Mouse (Mus musculus): ENCODE data around the gene Uba52. TPM values are rescaled to one million over a fixed set of nuclear protein-coding genes. Genes with fewer than 3 reads are reported as not detected.
A peak's percentile ranks its signal among the peaks of the same experiment; 100 is the strongest.

Uba52 gene
- polyA plus RNA-seq, 1 experiment from 2014 or later: 891 TPM

GRCm38 (mm10) chr8:70490880-70491495 lies 19.6 kb downstream of the Uba52 start:
- Histone ChIP-seq H3K4me2 (peak overlapping the region; percentile 93), H3K9ac (replicated peaks) (0 out of 2 replicates have a peak overlapping the region, but pooled peaks have one; percentile 6), H3K27me3 (peaks cover 98% of the 10 kb centered on the region), H3K4me3 (replicated peaks) (peak overlapping the region; percentile 65), H3K9me3 (no peaks in the 10 kb centered on the region), H3K36me3 (no peaks in the 10 kb centered on the region), H3K4me1 (replicated peaks) (peaks cover 98% of the 10 kb centered on the region), H3K27ac (peak overlapping the region; percentile 70)
- no peak for ATAC-seq (ENCODE audit: insufficient number of reproducible peaks, insufficient read depth, low FRiP score, low TSS enrichment, low read depth)
- 5% methylated on average over 20 of the region's 20 CpGs for WGBS

DNA sequence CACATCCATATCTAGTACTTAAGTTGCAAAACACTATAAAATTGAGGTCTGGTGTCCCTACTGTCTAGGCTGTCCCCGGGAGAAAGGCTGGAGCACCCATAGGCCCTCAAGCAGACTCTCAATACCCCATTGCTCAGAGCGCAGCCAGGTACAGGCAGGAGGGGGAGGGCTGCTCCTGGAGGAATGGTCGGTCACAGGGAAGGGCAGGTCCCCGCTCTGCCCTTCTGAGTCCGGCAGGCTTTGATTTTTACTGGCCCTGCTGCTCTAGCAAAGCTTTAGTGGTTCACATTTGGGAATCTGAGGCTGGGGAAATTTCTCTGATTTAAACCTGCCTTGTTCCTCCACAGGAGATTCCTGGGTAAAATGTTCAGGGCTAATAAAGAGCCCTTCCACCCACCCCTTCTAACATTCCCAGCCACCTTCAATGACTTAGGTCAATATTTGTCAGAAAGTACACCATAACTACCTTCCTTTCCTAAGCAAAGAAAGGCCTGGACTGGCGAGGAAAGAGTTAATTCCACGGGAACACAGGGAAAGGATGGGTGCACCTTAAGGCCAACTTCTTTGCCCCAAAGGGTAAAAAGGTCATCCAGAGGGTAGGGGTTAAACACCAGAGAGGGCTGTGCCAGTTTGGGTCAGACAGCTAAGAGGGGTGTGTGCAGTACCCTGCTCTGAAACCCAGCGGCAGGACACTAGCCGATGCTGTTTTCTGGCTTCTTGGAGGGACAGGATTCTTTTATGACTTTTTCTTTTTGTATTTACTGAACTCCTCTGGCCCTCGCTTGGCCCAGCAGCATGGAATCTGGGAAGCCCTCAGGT lies 20.3 kb downstream of the Uba52 start:
- no peak overlapping the region for H3K9ac ChIP-seq (replicated peaks)
- H3K27ac ChIP-seq: peak overlapping the region; percentile 70
- 0 out of 2 replicates have a peak overlapping the region, but pooled peaks have one; percentile 65 for H3K4me3 ChIP-seq (replicated peaks)
- WGBS: 14% methylated on average over 10 of the region's 10 CpGs
- no peak for ATAC-seq (ENCODE audit: insufficient number of reproducible peaks, insufficient read depth, low FRiP score, low TSS enrichment, low read depth)
- peak overlapping the region; percentile 93 for H3K4me2 ChIP-seq
- peaks cover 94% of the 10 kb centered on the region for H3K4me1 ChIP-seq (replicated peaks)
- H3K9me3 ChIP-seq: no peaks in the 10 kb centered on the region
- H3K36me3 ChIP-seq: no peaks in the 10 kb centered on the region
- peaks cover 98% of the 10 kb centered on the region for H3K27me3 ChIP-seq

DNA sequence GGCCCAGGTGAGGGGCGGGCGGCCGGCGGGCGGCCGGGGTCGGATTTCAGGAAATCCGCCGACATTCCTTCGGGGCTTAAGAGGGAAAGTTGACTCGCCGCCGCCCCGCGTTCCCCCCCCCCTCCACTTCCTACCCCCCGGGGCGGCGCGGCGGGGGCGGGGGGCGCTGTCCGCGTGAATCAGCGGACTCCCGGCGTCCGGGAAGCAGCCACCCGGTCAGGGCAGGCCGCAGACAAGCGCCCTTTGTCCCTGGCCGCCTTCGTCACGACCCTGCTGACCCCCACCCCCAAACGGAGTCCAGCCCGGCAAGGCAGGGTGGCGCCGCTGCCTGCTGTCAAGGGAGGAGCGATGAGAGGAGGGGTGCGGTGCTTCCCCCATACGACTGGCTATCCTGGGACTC lies 21.0 kb downstream of the Uba52 start:
- Histone ChIP-seq H3K27me3 (peaks cover 95% of the 10 kb centered on the region), H3K9me3 (no peaks in the 10 kb centered on the region), H3K36me3 (no peaks in the 10 kb centered on the region), H3K4me1 (replicated peaks) (peaks cover 87% of the 10 kb centered on the region), H3K4me2 (peak overlapping the region; percentile 93), H3K27ac (peak overlapping the region; percentile 70), H3K9ac (replicated peaks) (peak overlapping the region; percentile 42), H3K4me3 (replicated peaks) (peak overlapping the region; percentile 33)
- ATAC-seq (ENCODE audit: insufficient number of reproducible peaks, insufficient read depth, low FRiP score, low TSS enrichment, low read depth): no peak
- WGBS: 2% methylated on average over 37 of the region's 41 CpGs

- Histone ChIP-seq H3K4me2 (peak overlapping the region; percentile 93), H3K9me3 (no peaks in the 10 kb centered on the region), H3K9ac (replicated peaks) (peak overlapping the region; percentile 42; the same call in 1 of the 2 replicates), H3K4me1 (replicated peaks) (peaks cover 81% of the 10 kb centered on the region), H3K36me3 (no peaks in the 10 kb centered on the region), H3K27ac (peak overlapping the region; percentile 56; the same call in 1 of the 2 replicates), H3K27me3 (peaks cover 90% of the 10 kb centered on the region), H3K4me3 (replicated peaks) (peak overlapping the region; percentile 36)
- WGBS: 1% methylated on average over 14 of the region's 14 CpGs
- ATAC-seq (ENCODE audit: insufficient number of reproducible peaks, insufficient read depth, low FRiP score, low TSS enrichment, low read depth): no peak
These were observed 21.6 kb downstream of the Uba52 start for GRCm38 (mm10) chr8:70488931-70489470.

DNA sequence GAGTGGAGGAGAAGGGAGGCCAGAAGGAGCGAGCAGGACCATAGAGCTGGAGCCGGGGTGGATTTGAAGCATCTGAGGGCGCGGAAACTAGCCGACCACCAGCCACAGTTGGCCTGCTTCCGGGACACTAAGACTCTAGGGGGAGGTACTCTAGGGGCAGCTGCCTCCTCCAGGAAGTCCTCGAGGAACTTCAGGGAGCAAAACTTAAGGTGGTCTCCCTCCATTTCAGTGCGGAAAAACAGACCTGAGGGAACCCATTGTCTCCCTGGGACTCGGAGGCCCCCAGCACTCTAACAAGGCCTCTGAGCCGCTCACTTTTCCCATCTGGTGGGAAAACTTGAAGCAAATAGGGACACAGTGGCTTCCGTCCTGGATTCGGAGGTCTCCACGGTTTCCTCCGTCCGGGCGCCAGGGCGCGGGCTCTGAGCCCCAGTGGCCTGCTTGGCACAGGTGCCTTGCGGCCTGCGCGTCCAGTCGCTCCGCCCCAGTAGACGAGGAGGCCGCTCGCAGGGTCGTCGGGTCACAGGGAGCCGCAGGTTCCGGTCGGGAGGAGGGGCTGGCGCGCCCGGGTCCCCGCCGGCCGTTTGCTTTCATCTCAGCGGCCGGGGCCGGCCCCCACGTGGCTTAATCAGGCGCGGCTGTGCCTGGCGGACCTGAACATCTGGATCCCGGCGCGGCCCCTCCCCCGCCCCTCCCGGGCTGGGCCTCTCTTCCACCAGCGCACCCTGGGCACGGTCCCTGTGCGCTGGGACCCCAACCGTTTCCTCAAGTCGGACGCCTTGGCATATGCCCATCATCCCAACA lies 22.4 kb downstream of the Uba52 start:
- Histone ChIP-seq H3K27me3 (peaks cover 81% of the 10 kb centered on the region), H3K9me3 (no peaks in the 10 kb centered on the region), H3K4me3 (replicated peaks) (peak overlapping the region; percentile 36), H3K4me2 (peak overlapping the region; percentile 93), H3K27ac (peak overlapping the region; percentile 56), H3K36me3 (no peaks in the 10 kb centered on the region), H3K4me1 (replicated peaks) (peaks cover 73% of the 10 kb centered on the region), H3K9ac (replicated peaks) (peak overlapping the region; percentile 50; the same call in 1 of the 2 replicates)
- 3% methylated on average over 55 of the region's 55 CpGs for WGBS
- no peak for ATAC-seq (ENCODE audit: insufficient number of reproducible peaks, insufficient read depth, low FRiP score, low TSS enrichment, low read depth)

DNA sequence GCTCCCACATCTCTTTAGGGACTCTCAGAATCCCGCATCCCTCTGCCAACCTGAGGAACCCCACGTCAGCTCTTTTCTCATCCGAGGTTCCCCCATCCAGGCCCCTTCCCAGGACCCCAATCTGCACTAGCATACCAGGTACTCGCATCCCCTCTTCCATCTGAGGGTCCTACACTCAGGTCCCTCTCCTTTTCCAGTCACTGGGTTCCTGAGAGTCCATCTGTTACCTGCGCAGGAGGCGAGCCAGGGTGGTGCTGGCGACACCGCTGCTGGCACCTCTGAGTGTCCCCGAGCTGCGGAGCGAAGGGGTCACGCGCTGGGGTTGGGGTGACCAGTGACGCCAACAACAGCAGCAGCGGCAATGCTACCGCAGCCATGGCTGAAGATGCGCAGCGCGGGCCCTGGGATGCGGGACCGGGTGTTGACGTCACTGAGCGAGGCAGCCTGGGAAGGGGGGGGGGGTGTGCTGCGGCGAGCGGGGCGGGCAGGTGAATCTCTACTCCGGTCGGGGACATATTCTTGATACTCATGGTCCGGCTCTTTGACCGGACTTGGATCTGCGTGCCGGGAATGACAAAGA lies 23.6 kb downstream of the Uba52 start, which contains the start of gene Tmem59l:
Gene Tmem59l (minus strand): TSS at position 418 of the 580 bp plus-strand sequence.
- H3K4me2 ChIP-seq: peak within 1 kb of the TSS; percentile 93
- peaks cover 70% of the 10 kb centered on the region for H3K27me3 ChIP-seq
- H3K27ac ChIP-seq: peak within 1 kb of the TSS; percentile 56; the same call in 1 of the 2 replicates
- 6% methylated on average over 33 of the region's 33 CpGs for WGBS
- H3K36me3 ChIP-seq: no peaks in the 10 kb centered on the region
- peak within 1 kb of the TSS; percentile 37 for H3K4me3 ChIP-seq (replicated peaks)
- no peak for ATAC-seq (ENCODE audit: insufficient number of reproducible peaks, insufficient read depth, low FRiP score, low TSS enrichment, low read depth)
- peaks cover 63% of the 10 kb centered on the region for H3K4me1 ChIP-seq (replicated peaks)
- peak within 1 kb of the TSS; percentile 50 for H3K9ac ChIP-seq (replicated peaks)
- no peaks in the 10 kb centered on the region for H3K9me3 ChIP-seq

DNA sequence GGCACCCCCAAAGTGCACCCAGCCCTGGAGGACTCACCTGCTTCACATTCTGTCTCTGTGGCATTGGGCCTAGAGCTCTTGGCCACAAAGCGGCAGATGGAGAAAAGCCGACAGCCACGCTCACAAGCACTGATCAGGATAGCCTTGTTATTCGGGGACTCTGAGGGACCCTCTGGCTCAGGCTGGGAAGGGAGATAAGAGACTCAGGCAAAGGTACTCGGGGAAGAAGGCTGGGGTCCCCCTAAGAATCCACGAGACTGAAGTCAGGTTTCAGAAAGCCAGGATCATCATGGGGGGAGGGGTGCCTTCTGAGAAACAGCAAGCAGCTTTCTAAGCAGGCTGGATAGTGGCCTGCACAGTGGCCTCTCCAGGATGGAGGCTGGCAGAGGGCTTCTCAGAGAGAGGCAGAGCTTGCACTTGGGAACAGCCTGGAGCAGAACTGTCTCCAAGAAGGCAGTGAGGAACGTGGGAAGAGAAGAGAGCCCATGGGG lies 24.4 kb downstream of the Uba52 start:
- 55% methylated on average over 7 of the region's 7 CpGs for WGBS
- no peak for ATAC-seq (ENCODE audit: insufficient number of reproducible peaks, insufficient read depth, low FRiP score, low TSS enrichment, low read depth)
- no peak overlapping the region for H3K27ac ChIP-seq
- no peak overlapping the region for H3K4me3 ChIP-seq (replicated peaks)
- H3K36me3 ChIP-seq: no peaks in the 10 kb centered on the region
- H3K4me2 ChIP-seq: peak overlapping the region; percentile 93
- H3K27me3 ChIP-seq: peaks cover 62% of the 10 kb centered on the region
- no peaks in the 10 kb centered on the region for H3K9me3 ChIP-seq
- peaks cover 55% of the 10 kb centered on the region for H3K4me1 ChIP-seq (replicated peaks)
- no peak overlapping the region; the same call in 1 of the 2 replicates for H3K9ac ChIP-seq (replicated peaks)

GRCm38 (mm10) chr8:70482943-70483342 lies 27.7 kb downstream of the Uba52 start:
- no peak overlapping the region for H3K4me3 ChIP-seq (replicated peaks)
- peaks cover 22% of the 10 kb centered on the region for H3K4me1 ChIP-seq (replicated peaks)
- no peak overlapping the region for H3K27ac ChIP-seq
- no peaks in the 10 kb centered on the region for H3K9me3 ChIP-seq
- 58% methylated on average over 2 of the region's 2 CpGs for WGBS
- H3K36me3 ChIP-seq: no peaks in the 10 kb centered on the region
- no peak overlapping the region for H3K4me2 ChIP-seq
- no peak for ATAC-seq (ENCODE audit: insufficient number of reproducible peaks, insufficient read depth, low FRiP score, low TSS enrichment, low read depth)
- H3K27me3 ChIP-seq: peaks cover 29% of the 10 kb centered on the region
- H3K9ac ChIP-seq (replicated peaks): no peak overlapping the region

DNA sequence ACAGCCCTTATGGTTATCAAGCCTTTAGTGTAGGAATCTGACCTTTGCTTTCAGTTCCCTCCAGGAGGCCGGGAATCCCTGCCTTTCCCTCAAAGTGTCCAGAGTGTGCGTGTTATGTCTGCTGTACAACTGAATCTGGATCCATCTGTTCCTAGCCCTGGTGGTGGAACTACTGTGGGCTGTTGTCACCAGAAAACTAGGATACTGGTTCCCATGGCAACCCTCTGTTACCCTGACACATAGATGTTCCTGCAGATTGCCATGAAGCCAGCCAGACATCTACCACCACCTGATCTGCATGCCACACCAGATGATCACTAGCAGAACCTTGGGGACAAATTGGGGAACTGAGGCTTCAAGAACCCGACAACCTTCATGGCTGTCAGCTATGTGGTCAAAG lies 28.7 kb downstream of the Uba52 start:
- 78% methylated on average over 3 of the region's 3 CpGs for WGBS
- H3K27me3 ChIP-seq: peaks cover 24% of the 10 kb centered on the region
- H3K36me3 ChIP-seq: no peaks in the 10 kb centered on the region
- no peak for ATAC-seq (ENCODE audit: insufficient number of reproducible peaks, insufficient read depth, low FRiP score, low TSS enrichment, low read depth)
- no peak overlapping the region for H3K27ac ChIP-seq
- no peak overlapping the region for H3K4me3 ChIP-seq (replicated peaks)
- H3K9ac ChIP-seq (replicated peaks): no peak overlapping the region
- no peak overlapping the region for H3K4me2 ChIP-seq
- peaks cover 11% of the 10 kb centered on the region for H3K4me1 ChIP-seq (replicated peaks)
- H3K9me3 ChIP-seq: no peaks in the 10 kb centered on the region

DNA sequence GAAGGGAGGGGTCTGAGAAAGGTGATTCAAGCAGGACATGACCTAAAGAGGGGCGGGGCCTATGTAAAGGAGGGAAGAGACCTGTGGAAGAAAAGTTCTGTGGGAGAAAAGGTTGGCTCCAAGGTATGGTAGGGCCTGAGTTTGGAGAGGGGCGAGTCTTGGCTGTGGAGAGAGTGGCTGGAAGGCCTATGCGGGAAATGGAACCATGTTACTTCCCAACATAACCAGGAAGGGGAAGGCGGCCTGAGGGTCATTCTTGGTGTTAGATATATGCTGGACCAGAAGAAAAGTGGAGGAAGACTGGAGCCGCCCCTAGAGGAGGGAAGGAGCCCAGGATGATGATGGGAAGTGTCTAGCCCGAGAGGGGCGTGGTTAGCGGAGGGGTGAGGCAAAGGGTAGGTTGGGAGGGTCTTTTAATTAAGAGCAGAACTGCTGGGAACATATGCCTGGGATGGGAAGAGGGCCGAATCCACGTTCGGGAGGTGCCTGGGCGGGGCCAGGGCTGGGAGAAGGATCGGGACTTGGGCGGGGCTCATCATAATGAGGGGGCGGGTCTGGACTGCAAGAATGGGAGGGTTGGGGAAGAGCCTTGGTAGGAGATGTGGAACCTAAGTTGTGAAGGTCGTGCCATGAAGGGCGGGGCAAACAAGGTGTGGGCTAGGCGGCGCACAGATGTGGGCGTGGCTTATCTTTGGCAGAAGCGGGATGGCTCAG lies 33.2 kb downstream of the Uba52 start:
- peak; percentile 47 for ATAC-seq (ENCODE audit: insufficient number of reproducible peaks, insufficient read depth, low FRiP score, low TSS enrichment, low read depth)
- H3K9me3 ChIP-seq: no peaks in the 10 kb centered on the region
- 2% methylated on average over 21 of the region's 21 CpGs for whole genome bisulfite sequencing
- H3K4me2 ChIP-seq: peak overlapping the region; percentile 92
- no peaks in the 10 kb centered on the region for H3K36me3 ChIP-seq
- peaks cover 9% of the 10 kb centered on the region for H3K4me1 ChIP-seq (replicated peaks)
- H3K27ac ChIP-seq: peak overlapping the region; percentile 41
- H3K27me3 ChIP-seq: peaks cover 4% of the 10 kb centered on the region
- H3K4me3 ChIP-seq (replicated peaks): peak overlapping the region; percentile 87
- no peak overlapping the region for H3K9ac ChIP-seq (replicated peaks)
